Mouse (Mus musculus) effector memory CD4-positive, alpha-beta T cell, adult 7 months (primary cell): ENCODE measurements around the gene Rlim. TPM values are rescaled to one million over a fixed set of nuclear protein-coding genes. Genes with fewer than 3 reads are reported as not detected.

Experiments used
- polyA plus RNA-seq: library from polyadenylated mRNA; unstranded; fragments of 100-300 nt; shearing (Covaris generic); gene quantifications from one replicate; pipeline ENCODE4 v1.2.1, GENCODE M21; 2017

Rlim gene
- polyA plus RNA-seq, result 61.1 TPM

DNA sequence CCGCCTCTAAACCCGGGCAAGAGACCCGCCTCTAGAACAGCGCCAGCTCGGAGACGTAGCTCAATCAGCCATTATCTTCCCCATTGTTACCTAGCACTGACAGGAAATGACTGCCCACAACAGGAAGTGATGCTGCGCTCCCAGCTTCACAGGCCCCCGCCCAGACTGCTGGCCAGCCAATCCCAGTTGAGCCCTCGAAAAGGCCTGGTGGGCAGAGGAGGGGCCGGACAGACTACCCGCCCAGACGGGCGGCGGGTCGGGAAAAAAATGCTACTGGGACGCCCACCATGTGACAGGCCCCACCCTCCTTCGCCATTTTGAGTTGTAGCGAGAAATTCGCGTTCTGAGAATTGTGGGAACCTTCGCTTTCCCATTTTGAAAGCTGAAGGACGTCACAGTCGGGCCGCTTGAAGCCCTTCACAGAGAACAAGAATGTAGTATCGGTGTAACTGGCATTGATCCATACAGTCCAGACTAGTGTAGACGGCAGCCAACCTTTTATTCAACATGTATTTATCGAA lies at the start of gene Rlim:
Rlim (minus strand) TSS at position 116 of the 521 bp plus-strand sequence.

Other genes with a start within 250 kb of the Rlim start
- gene Slc16a2, start 159.3 kb downstream of the Rlim start, polyA plus RNA-seq, result 0.39 TPM
- gene Nexmif, start 219.9 kb upstream of the Rlim start, polyA plus RNA-seq, result not detected